Mouse (Mus musculus) embryo, embryonic 9.5 days (tissue): ENCODE measurements around the gene Dph7.
A peak's percentile ranks its signal among the peaks of the same experiment; 100 is the strongest.
"Not testable (repeated sequence)": the region's sequence is repeated elsewhere in the genome, so short reads cannot be mapped to it uniquely, and the experiment has no call there.

Experiments used
- DNase-seq: peaks from one replicate; pipeline ENCODE4 v3.0.0-alpha.2; 2017; ENCODE audit errors: extremely low spot score

The Dph7 gene

DNA sequence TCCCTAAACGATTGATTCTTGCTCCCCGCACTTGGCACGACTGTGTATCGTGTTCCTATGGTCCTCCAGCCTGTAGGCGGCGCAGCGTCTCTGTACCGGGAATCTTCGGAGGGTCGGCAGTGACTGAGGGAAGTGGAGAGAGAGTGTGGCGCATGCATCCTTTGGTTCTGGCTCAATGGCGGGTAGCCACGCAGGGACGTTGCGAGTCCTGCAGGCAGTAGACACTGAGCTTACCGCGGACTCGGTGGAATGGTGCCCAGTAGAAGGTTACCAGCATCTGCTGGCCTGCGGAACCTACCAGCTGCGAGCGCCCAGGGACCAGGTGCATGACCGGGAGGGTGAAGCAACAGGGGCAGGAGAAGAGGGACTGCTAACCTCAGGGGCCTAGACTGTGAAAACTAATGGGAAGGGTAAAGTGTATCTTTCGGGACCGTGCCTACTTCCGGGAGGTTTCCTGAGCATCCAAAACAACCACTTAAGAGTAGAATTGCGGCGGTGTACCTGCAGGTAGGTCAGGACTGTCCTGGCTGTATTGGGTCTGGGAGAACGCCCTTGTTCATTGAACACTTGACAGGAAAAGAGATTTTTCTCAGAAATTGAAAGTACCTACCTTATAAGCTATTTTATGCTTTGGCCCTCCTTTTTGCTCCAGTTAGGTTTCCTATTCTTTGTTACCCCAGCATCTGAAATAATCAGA lies at the start of gene Dph7:
Gene Dph7, plus strand, starts transcription at position 97 of the 697 bp plus-strand sequence.
- DNase-seq = peak; percentile 89

DNA sequence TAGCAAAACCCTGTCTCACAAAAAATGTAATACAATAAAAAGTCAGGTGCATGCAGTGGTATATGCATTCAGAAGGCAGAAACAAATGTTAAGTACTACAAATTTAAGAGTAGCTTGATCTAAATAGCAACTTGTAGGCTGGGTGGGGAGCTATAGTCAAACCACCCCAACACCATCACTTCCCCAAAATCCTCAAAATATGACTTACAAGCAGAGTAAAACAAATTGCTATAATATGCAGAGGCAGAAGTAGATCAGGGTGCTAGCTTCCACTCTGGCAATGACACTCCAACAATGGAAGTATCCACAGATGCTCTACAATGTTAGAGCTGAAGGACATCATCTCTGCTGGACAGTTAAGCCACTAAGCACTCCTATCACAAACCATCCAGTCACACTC lies 49.6 kb upstream of the Dph7 start:
- DNase-seq = no peak

- DNase-seq = no peak
These were observed 47.4 kb upstream of the Dph7 start for GRCm38 (mm10) chr2:24914762-24915161.

GRCm38 (mm10) chr2:24918930-24919838 lies 43.0 kb upstream of the Dph7 start, which contains the start of gene Ehmt1:
Gene Ehmt1 (minus strand): TSS chr2:24919614.
- peak; percentile 89 for DNase-seq

- DNase-seq = no peak
These were observed 42.4 kb upstream of the Dph7 start for GRCm38 (mm10) chr2:24919839-24920175.

DNA sequence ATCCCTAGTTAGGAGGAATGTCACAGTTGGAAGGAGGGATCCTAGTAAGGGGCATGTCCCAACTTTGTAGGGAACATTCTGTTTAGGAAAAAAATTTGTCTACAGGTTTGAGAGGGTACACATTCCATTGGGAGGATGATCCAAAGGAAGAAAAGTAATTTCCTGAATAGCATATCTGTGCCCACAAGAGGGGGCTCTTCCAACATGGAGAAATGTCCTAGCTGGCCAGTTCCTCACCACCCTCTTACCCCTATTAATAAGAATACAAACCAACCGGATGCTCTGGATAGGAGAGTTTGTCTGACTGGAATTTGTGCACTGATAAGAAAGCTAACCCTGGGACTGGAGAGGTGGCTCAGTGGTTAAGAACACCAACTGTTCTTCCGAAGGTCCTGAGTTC lies 38.6 kb upstream of the Dph7 start:
- DNase-seq = no peak

DNA sequence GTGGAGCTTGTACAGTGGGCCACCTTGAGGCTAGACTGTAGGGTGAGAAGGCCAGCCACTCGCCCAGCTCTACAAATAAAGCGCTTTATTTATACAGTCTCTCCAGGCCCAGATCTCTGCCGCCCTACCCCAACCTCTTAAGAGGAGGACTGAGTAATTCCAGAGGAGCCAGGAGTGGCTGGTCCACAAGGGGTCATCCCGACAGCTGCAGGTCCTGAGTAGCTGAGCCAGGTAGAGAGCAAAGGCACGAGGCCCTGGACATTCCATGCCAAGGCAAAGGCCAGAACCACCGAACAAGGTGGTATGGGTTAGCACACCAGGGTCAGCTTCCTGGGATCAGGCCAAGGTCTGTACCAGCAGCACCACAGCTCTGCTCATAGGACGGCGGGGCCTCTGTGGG lies 36.9 kb upstream of the Dph7 start:
- no peak for DNase-seq

GRCm38 (mm10) chr2:24926345-24926964 lies 35.7 kb upstream of the Dph7 start:
- DNase-seq = no peak

GRCm38 (mm10) chr2:24926965-24927358 lies 35.2 kb upstream of the Dph7 start:
- DNase-seq = no peak

DNA sequence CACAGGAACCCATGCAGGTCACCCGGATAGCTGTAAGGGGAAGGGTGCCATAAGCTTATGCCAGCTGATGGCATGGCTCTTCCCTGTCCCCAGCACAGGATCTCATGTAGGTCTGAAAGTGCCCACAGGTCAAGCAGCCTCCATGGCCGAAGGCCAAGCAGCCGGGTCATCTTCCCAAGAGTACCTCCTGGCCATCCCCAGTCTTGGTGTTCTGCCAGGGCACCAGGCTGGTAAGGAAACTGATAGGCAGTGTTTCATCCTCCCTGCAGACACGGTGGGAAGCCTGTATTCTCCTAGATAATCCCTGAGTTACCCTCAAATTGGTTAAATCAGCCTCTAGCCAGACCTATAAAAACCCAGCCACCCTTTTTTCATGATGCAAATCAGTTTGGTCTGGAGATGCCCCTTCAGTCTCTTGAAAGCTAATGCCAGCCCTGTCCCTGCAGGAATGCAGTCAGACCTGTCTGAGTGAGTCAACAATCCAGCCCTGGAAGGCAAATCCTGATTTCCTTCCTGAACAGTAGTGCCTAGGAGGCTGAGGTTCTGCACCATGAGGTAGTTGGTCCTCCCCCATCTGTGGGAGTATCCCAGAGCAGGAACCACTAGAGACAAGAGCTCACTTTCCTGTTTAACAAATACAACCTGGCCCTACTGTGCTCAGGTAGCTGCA lies 34.3 kb upstream of the Dph7 start:
- no peak for DNase-seq

GRCm38 (mm10) chr2:24929119-24929518 lies 33.1 kb upstream of the Dph7 start:
- DNase-seq = no peak

DNA sequence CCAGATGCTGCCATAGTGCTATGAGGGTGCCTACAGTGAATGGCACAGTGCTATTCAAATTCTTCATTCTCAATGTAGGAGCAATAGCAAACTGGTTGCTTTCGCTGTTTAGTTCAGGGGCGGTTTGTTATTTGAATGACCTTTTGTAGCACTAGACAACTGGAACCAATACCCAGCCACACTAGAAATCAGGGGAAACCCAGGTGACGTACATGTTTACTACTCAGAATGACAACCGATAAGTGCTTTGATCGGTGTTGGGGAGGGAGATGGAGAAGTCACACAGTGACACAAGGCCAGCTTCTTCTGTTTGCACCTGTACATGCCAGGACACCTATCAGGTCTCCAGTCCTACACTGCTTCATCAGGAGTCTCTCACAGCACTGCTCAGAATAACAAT lies 32.6 kb upstream of the Dph7 start:
- no peak for DNase-seq

DNA sequence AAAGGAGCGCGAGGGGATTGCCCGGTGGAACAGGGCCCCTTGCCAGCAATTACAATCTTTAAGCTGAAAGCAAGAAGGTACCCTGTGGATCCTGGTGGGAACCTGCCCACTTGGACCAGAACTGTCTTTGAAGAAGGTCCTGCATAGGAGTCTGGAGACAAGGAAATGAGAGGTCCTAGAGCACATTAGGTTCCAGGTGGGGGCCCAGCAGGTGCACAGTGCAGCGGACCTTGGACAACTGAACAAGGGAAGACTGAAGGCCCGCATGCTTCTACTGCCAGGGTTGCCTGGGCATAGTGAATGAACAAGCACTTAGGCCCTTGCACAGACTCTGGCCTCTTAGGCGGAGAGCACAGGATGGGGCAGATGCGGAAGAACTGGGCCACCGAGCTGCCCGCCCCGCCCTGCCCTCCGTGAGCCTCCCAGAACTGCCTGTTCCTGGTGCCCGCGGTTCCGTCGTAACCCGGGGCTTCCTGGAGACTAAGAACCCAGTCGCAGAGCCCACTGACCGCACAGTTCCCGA lies 27.7 kb upstream of the Dph7 start:
- no peak for DNase-seq

DNA sequence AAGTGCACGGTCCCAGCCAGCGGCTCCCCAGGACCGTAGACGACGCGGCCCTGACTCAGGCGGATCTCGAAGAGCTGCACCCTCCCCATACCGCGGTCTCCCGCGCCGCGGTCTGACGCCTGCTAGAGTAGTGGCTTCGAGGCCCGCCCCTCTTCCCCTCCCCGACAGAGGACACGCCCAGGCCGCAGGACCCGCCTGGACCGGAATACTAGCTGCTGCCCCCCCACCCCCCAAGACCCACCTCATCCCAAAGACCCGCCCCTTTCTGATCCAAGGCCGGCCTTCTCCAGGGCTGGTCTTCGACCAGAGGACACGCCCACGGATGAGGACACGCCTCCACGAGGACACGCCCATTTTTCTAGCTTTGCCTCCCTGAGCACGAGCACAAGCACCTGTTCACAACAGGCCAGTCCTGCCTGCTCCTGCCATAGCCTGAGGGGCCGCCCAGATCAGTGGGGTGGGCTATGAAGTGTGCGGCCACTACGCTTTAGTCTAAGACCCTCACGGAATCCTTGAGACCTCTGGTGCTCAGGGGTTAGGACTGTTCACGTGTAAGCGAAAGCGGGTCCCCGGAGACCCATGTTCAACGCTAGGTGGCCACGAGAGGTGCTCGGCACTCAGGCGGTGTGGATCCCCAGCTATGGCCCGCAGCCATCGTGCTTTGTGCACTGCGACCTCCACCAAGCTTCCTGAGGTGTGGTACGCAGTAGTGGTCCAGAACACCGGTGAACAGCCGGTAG lies 27.0 kb upstream of the Dph7 start, which contains the start of gene Arrdc1:
Gene Arrdc1, minus strand, starts transcription at position 196 of the 740 bp plus-strand sequence.
- peak; percentile 95 for DNase-seq

DNA sequence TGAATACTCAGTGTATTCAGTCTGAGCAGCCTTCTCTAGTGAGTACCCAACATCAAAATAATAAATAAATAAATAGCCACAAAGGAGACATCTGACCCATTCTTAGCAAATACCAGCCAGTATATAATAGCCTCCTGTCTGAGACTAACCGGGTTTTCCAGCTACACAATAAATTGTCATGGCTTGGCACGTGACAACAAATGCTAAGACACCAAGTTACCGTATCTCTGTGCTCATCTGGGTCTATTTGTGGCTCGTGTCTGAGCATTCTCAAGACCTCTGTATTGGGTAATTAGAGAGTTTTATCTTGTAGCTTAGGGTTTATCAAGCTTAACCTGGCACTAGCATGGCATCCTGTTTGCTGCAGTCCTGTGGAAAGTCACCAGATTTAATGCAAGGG lies 20.1 kb upstream of the Dph7 start:
- no peak for DNase-seq

- DNase-seq = not testable (repeated sequence)
These were observed 17.9 kb upstream of the Dph7 start for GRCm38 (mm10) chr2:24944304-24944703.

GRCm38 (mm10) chr2:24949421-24950188 lies 12.6 kb upstream of the Dph7 start, which contains the start of gene Zmynd19:
Gene Zmynd19 (plus strand): TSS chr2:24949792.
- DNase-seq = peak; percentile 97

GRCm38 (mm10) chr2:24950189-24950535 lies 12.0 kb upstream of the Dph7 start:
- DNase-seq = peak; percentile 32

GRCm38 (mm10) chr2:24952537-24953055 lies 9.6 kb upstream of the Dph7 start:
- DNase-seq = no peak

- DNase-seq = peak; percentile 45
These were observed 1.3 kb upstream of the Dph7 start for GRCm38 (mm10) chr2:24960910-24961309.
